Mouse (Mus musculus): ENCODE results near the gene Sema3c. TPM values are rescaled to one million over a fixed set of nuclear protein-coding genes. Genes with fewer than 3 reads are reported as not detected.

Gene Sema3c
- polyA plus RNA-seq, 1 experiment from 2014 or later, result 13.3 TPM

DNA sequence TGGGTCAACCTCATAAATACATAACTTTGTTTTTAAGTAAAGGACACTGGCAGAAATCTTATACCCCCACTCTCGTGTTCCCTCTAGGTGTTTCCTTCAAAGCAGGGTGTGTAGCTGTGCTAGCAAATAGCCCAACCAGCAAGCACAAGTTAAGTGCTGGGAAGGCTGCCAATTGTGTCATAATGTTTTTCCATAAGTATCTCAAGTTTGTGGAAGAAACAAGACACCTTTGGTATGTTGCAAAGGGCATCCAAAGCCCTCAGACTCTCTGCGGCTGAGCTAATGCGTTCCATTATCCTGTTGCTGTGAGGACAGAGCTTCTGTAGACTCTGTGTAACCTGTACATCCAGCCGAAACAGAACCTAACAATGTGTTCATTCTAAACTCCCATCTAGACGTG lies 115.5 kb downstream of the Sema3c start:
- H3K4me2 ChIP-seq (ENCODE audit: low read length), result no peak overlapping the region
- no peaks in the 10 kb centered on the region for H3K4me1 ChIP-seq (ENCODE audit: control insufficient read depth, insufficient read depth, low read depth, low read length)
- H3K27me3 ChIP-seq (replicated peaks; ENCODE audit: control insufficient read depth, insufficient read depth, low read length), result no peaks in the 10 kb centered on the region
- ATAC-seq, result no peak
- no peak overlapping the region for H3K4me3 ChIP-seq (ENCODE audit: low read length)
- no peaks in the 10 kb centered on the region for H3K9me3 ChIP-seq (ENCODE audit: control insufficient read depth, low read length)
- no peak overlapping the region for H3K9ac ChIP-seq (ENCODE audit: low read depth, low read length)
- no peaks in the 10 kb centered on the region for H3K36me3 ChIP-seq (ENCODE audit: control insufficient read depth, insufficient read depth, low read length)
- H3K27ac ChIP-seq (ENCODE audit: low read depth, low read length), result no peak overlapping the region
- WGBS, result 78% methylated on average over 5 of the region's 5 CpGs

DNA sequence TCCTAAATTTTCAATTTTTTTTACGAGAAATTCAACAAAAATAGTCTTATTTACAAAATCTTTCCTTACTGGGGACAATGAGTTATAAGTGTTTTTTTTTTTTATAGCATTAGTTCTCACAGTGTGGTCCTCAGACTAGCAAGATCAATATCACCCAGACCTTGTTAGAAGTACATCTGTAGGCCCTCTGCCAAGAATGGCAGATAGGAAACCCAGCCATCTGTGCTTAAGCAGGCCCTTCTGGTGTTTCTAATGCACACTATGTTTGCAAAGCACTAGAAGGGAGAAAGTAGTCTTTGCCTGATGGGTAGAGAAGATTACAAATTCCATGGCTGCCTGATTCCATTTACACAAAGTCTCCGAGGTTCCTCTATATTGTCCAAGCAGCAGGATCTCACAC lies 121.3 kb downstream of the Sema3c start:
- no peak overlapping the region for H3K27ac ChIP-seq (ENCODE audit: low read depth, low read length)
- WGBS, result 78% methylated on average over 2 of the region's 2 CpGs
- no peak for ATAC-seq

DNA sequence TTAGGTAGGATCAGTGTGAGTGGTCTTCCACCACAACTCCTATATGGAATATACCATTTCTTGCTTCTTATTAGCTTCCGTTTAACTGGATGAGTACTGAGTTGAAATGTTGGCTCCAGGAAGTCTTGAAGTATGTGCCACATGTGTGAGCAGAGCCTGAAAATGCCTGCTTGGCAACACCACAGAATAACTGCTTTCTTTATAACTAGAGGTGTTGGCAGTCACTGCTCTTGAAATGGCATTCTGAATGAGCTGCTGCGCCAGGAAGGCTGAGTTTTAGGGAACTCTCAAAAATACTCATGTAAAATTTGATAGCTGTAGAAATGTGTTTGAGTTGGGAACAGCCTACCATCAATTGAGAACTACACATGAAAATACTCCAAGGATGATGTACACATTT lies 124.8 kb downstream of the Sema3c start:
- 87% methylated on average over 2 of the region's 2 CpGs for WGBS
- H3K9ac ChIP-seq (ENCODE audit: low read depth, low read length), result no peak overlapping the region
- H3K4me3 ChIP-seq (ENCODE audit: low read length), result no peak overlapping the region

More for the DNA sequence above, 121.3 kb downstream of the Sema3c start:
- H3K36me3 ChIP-seq (ENCODE audit: control insufficient read depth, insufficient read depth, low read length), result no peaks in the 10 kb centered on the region
- H3K9ac ChIP-seq (ENCODE audit: low read depth, low read length), result no peak overlapping the region
- no peaks in the 10 kb centered on the region for H3K27me3 ChIP-seq (replicated peaks; ENCODE audit: control insufficient read depth, insufficient read depth, low read length)
- no peak overlapping the region for H3K4me3 ChIP-seq (ENCODE audit: low read length)
- no peaks in the 10 kb centered on the region for H3K4me1 ChIP-seq (ENCODE audit: control insufficient read depth, insufficient read depth, low read depth, low read length)
- H3K4me2 ChIP-seq (ENCODE audit: low read length), result no peak overlapping the region
- no peaks in the 10 kb centered on the region for H3K9me3 ChIP-seq (ENCODE audit: control insufficient read depth, low read length)

DNA sequence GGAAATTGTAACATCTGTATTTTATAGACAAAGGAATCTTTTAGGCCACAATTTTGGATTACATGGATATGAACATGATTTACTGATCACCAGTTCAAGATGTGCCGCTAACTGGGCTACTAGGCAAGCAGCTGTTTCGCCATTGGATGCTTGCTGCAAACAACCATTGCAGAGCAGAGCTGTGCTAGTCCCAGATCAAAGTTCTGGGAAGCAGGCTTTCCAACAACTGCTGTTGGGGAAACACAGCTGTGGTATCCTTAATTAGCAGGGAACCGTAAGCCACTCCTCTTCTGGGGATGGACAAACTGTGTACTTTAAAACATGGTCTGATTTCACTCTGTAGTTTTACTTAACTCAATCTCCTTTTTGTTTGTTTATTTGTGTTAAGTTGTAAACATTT lies 130.1 kb downstream of the Sema3c start:
- 68% methylated on average over 3 of the region's 3 CpGs for WGBS
- Histone ChIP-seq H3K27ac (ENCODE audit: low read depth, low read length) (no peak overlapping the region), H3K4me3 (ENCODE audit: low read length) (no peak overlapping the region), H3K9me3 (ENCODE audit: control insufficient read depth, low read length) (no peaks in the 10 kb centered on the region), H3K4me1 (ENCODE audit: control insufficient read depth, insufficient read depth, low read depth, low read length) (no peaks in the 10 kb centered on the region), H3K36me3 (ENCODE audit: control insufficient read depth, insufficient read depth, low read length) (no peaks in the 10 kb centered on the region), H3K9ac (ENCODE audit: low read depth, low read length) (no peak overlapping the region), H3K27me3 (replicated peaks; ENCODE audit: control insufficient read depth, insufficient read depth, low read length) (no peaks in the 10 kb centered on the region), H3K4me2 (ENCODE audit: low read length) (no peak overlapping the region)
- ATAC-seq, result no peak

More for the DNA sequence above, 124.8 kb downstream of the Sema3c start:
- Histone ChIP-seq H3K27me3 (replicated peaks; ENCODE audit: control insufficient read depth, insufficient read depth, low read length) (no peaks in the 10 kb centered on the region), H3K9me3 (ENCODE audit: control insufficient read depth, low read length) (no peaks in the 10 kb centered on the region), H3K4me2 (ENCODE audit: low read length) (no peak overlapping the region), H3K4me1 (ENCODE audit: control insufficient read depth, insufficient read depth, low read depth, low read length) (no peaks in the 10 kb centered on the region), H3K27ac (ENCODE audit: low read depth, low read length) (no peak overlapping the region), H3K36me3 (ENCODE audit: control insufficient read depth, insufficient read depth, low read length) (no peaks in the 10 kb centered on the region)
- ATAC-seq, result no peak

DNA sequence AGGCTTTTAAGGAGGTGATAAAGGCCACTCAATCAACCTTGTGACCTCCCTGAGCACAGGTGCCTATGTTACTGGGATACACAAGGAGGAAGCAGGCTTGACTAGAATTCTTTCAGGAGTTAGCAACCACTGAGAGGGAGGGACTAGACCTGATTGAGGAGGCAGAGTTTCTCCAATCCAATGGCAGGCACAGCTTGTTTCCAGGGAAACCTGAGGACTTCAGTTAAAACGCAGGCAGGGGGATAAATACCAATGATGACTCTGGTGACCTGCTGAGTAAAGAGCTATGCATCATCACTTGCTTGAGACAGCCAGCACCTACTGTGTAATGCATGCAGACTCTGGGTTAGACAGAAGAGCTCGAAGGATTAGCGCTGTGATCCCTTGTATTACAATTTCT lies 133.0 kb downstream of the Sema3c start:
- H3K4me3 ChIP-seq (ENCODE audit: low read length), result no peak overlapping the region
- H3K9ac ChIP-seq (ENCODE audit: low read depth, low read length), result no peak overlapping the region
- WGBS, result 32% methylated on average over 3 of the region's 3 CpGs
- no peaks in the 10 kb centered on the region for H3K27me3 ChIP-seq (replicated peaks; ENCODE audit: control insufficient read depth, insufficient read depth, low read length)
- 0 out of 2 replicates have a peak, but pooled peaks have one; percentile 34 for ATAC-seq
- H3K27ac ChIP-seq (ENCODE audit: low read depth, low read length), result no peak overlapping the region
- H3K4me1 ChIP-seq (ENCODE audit: control insufficient read depth, insufficient read depth, low read depth, low read length), result no peaks in the 10 kb centered on the region
- no peaks in the 10 kb centered on the region for H3K36me3 ChIP-seq (ENCODE audit: control insufficient read depth, insufficient read depth, low read length)
- no peaks in the 10 kb centered on the region for H3K9me3 ChIP-seq (ENCODE audit: control insufficient read depth, low read length)
- no peak overlapping the region for H3K4me2 ChIP-seq (ENCODE audit: low read length)

DNA sequence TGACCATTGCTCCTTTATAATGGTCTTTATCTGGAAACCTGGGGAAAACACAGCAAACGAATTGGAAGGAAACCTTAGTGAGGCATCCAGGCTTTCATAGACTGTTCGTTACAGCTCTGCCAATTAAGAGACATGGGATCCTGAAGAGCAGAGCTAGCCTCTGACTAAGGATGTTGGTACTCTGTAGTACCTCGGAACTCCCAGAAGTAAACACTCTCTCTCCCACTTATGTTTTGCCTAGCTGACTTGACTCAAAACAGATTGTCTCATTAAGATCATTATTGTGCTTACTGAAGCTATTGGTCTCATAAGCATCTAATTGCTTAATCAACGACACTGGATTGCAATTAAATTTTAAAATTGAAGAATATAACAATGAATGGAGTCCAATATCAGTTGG lies 138.3 kb downstream of the Sema3c start:
- no peak overlapping the region for H3K9ac ChIP-seq (ENCODE audit: low read depth, low read length)
- ATAC-seq, result peak; percentile 60; the same call in 1 of the 2 replicates
- no peaks in the 10 kb centered on the region for H3K9me3 ChIP-seq (ENCODE audit: control insufficient read depth, low read length)
- no peaks in the 10 kb centered on the region for H3K27me3 ChIP-seq (replicated peaks; ENCODE audit: control insufficient read depth, insufficient read depth, low read length)
- no peaks in the 10 kb centered on the region for H3K4me1 ChIP-seq (ENCODE audit: control insufficient read depth, insufficient read depth, low read depth, low read length)
- H3K4me2 ChIP-seq (ENCODE audit: low read length), result no peak overlapping the region
- no peaks in the 10 kb centered on the region for H3K36me3 ChIP-seq (ENCODE audit: control insufficient read depth, insufficient read depth, low read length)
- H3K4me3 ChIP-seq (ENCODE audit: low read length), result no peak overlapping the region
- no peak overlapping the region for H3K27ac ChIP-seq (ENCODE audit: low read depth, low read length)
- 70% methylated on average over 4 of the region's 4 CpGs for WGBS

DNA sequence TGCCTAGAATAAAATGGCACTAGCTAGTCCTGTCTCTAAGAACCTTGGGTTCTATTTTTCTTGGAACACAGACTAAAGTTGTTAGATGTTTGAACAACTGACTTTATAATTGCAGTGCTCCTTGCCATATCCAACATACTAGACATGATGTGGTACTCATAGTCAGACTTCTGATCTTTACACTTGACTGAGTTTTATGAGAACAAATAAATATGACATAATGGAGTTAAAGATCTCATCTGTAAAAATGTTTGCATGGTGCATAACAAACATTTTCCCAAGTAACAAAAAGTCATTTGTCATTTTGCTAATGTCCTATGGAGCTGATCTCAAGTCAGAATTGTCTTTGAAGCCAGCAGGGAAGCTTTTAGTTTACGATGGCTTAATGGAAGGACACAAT lies 141.1 kb downstream of the Sema3c start:
- ATAC-seq, result no peak
- no peaks in the 10 kb centered on the region for H3K9me3 ChIP-seq (ENCODE audit: control insufficient read depth, low read length)
- no peaks in the 10 kb centered on the region for H3K4me1 ChIP-seq (ENCODE audit: control insufficient read depth, insufficient read depth, low read depth, low read length)
- H3K36me3 ChIP-seq (ENCODE audit: control insufficient read depth, insufficient read depth, low read length), result no peaks in the 10 kb centered on the region
- no peaks in the 10 kb centered on the region for H3K27me3 ChIP-seq (replicated peaks; ENCODE audit: control insufficient read depth, insufficient read depth, low read length)
- no peak overlapping the region for H3K4me3 ChIP-seq (ENCODE audit: low read length)
- no peak overlapping the region for H3K27ac ChIP-seq (ENCODE audit: low read depth, low read length)
- no peak overlapping the region for H3K9ac ChIP-seq (ENCODE audit: low read depth, low read length)
- 42% methylated on average over 1 of the region's 1 CpGs for WGBS
- no peak overlapping the region for H3K4me2 ChIP-seq (ENCODE audit: low read length)

DNA sequence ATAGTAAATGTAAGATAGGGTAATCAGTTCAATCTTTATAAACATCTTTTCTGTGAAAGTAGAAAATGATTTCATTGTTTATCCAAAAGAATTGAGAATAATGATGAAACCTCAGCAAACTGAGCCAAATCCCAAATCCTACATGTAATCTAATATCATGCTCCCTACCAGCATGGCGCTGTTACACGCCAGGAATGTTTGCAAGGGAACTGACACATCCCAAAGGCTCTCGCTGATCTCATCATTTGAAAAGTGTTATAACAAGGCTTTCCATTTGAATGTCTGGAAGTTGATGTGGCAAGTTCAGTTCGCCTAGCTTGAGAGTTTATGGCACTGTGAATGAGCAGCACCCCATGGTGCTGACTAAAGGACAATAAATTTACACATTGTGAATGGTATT lies 145.9 kb downstream of the Sema3c start:
- 76% methylated on average over 4 of the region's 4 CpGs for WGBS
- Histone ChIP-seq H3K27me3 (replicated peaks; ENCODE audit: control insufficient read depth, insufficient read depth, low read length) (no peaks in the 10 kb centered on the region), H3K27ac (ENCODE audit: low read depth, low read length) (no peak overlapping the region), H3K4me2 (ENCODE audit: low read length) (no peak overlapping the region), H3K9me3 (ENCODE audit: control insufficient read depth, low read length) (no peaks in the 10 kb centered on the region), H3K9ac (ENCODE audit: low read depth, low read length) (no peak overlapping the region), H3K4me3 (ENCODE audit: low read length) (no peak overlapping the region), H3K36me3 (ENCODE audit: control insufficient read depth, insufficient read depth, low read length) (no peaks in the 10 kb centered on the region), H3K4me1 (ENCODE audit: control insufficient read depth, insufficient read depth, low read depth, low read length) (no peaks in the 10 kb centered on the region)
- no peak for ATAC-seq

DNA sequence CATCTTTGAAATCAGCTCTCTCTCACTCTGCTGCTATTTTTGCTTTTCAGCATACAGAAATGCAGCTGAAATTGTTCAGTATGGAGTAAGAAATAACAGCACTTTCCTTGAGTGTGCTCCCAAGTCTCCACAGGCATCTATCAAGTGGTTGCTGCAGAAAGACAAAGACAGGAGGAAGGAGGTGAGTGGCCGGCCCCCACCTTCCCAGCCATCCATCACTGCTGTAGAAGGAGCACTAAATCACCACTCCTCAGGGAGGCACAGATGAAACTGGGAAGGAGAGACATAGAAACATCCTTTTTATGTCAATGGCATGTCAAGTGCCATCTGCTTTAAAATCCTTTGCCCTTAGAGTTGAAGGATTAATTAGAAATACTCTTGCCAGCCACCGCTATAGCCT lies 149.9 kb downstream of the Sema3c start:
- Histone ChIP-seq H3K27ac (ENCODE audit: low read depth, low read length) (no peak overlapping the region), H3K4me1 (ENCODE audit: control insufficient read depth, insufficient read depth, low read depth, low read length) (no peaks in the 10 kb centered on the region), H3K9me3 (ENCODE audit: control insufficient read depth, low read length) (peaks cover 4% of the 10 kb centered on the region; the same call in 1 of the 2 replicates), H3K4me2 (ENCODE audit: low read length) (no peak overlapping the region), H3K27me3 (replicated peaks; ENCODE audit: control insufficient read depth, insufficient read depth, low read length) (no peaks in the 10 kb centered on the region), H3K9ac (ENCODE audit: low read depth, low read length) (no peak overlapping the region), H3K4me3 (ENCODE audit: low read length) (no peak overlapping the region), H3K36me3 (ENCODE audit: control insufficient read depth, insufficient read depth, low read length) (0 out of 2 replicates have a peak, but pooled peaks cover 2% of the 10 kb centered on the region)
- ATAC-seq, result peak; percentile 84; the same call in 1 of the 2 replicates
- WGBS, result 39% methylated on average over 2 of the region's 2 CpGs

DNA sequence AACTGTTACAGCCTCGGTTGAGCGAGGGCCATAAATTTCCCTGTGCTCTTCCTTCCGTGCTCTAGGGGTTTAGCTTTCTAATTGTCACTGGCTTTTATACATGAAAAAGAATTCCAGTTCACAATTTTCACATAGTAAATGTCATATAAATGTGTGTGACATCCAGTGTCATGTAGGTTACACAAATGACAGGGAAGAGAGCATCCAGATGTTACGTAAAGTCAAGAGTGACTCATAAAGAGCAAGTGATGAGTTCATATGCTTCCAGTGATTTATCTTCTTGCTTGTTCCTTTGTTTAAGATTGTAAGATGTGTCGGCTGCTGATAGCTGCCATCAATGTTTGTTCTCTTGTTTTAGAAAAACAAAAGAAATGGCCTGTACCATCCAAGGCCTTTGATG lies 154.0 kb downstream of the Sema3c start:
- no peak for ATAC-seq
- no peak overlapping the region for H3K4me2 ChIP-seq (ENCODE audit: low read length)
- H3K4me3 ChIP-seq (ENCODE audit: low read length), result no peak overlapping the region
- H3K27ac ChIP-seq (ENCODE audit: low read depth, low read length), result no peak overlapping the region
- 66% methylated on average over 5 of the region's 5 CpGs for WGBS
- H3K4me1 ChIP-seq (ENCODE audit: control insufficient read depth, insufficient read depth, low read depth, low read length), result no peaks in the 10 kb centered on the region
- H3K9ac ChIP-seq (ENCODE audit: low read depth, low read length), result no peak overlapping the region
- H3K27me3 ChIP-seq (replicated peaks; ENCODE audit: control insufficient read depth, insufficient read depth, low read length), result no peaks in the 10 kb centered on the region
- H3K9me3 ChIP-seq (ENCODE audit: control insufficient read depth, low read length), result peaks cover 4% of the 10 kb centered on the region; the same call in 1 of the 2 replicates
- H3K36me3 ChIP-seq (ENCODE audit: control insufficient read depth, insufficient read depth, low read length), result 0 out of 2 replicates have a peak, but pooled peaks cover 2% of the 10 kb centered on the region
